Mouse (Mus musculus): ENCODE measurements around the gene Xrcc1. TPM values are rescaled to one million over a fixed set of nuclear protein-coding genes. Genes with fewer than 3 reads are reported as not detected.

Gene Xrcc1
- polyA plus RNA-seq, 1 experiment, result 52.3 TPM

DNA sequence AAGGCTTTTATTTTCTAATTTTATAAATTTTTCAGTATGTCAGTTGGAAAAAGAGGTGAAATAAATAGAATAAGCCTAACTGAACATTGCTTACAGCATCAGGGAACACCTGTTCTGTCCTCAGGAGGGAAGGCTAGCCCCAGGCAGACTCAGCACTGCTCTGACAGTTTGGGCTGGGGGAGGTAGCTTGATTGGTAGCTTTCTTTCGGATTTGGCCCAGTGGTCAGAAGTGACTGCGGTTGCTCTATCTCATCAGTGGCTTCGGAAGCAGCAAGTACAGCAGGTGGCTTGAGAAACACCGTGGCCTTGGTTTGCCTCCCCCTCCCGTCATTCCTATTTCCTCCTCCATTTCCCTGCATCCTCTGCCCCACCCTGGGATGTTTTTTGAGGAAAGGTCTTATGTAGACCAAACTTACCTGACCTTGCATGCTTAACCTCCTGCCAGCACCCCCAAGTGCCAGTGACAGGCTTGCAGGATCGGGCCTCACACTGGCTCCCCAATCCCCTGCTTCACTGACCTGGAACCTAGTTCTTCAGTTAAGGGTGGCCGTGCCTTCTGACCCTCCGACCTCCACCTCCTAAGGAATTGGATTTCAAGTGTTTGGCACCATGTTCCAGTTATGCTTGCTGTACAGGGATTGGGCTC lies 17.2 kb downstream of the Xrcc1 start:
- Histone ChIP-seq H3K27me3 (ENCODE audit: control insufficient read depth, insufficient read depth, low read length) (no peaks in the 10 kb centered on the region), H3K4me1 (ENCODE audit: control insufficient read depth, insufficient read depth, insufficient read length) (peaks cover 9% of the 10 kb centered on the region; the same call in 1 of the 2 replicates), H3K4me3 (ENCODE audit: extremely low read depth, insufficient read depth, insufficient read length) (no peak overlapping the region), H3K27ac (ENCODE audit: insufficient read depth, low read length) (no peak overlapping the region), H3K36me3 (ENCODE audit: control insufficient read depth, insufficient read depth, low read length) (peaks cover 18% of the 10 kb centered on the region)
- no peak for TF ChIP-seq POLR2A (IDR thresholded peaks at IDR 0.05; ENCODE audit: low read depth, low read length)
- TF ChIP-seq CTCF (IDR thresholded peaks at IDR 0.05; ENCODE audit: extremely low read depth, insufficient read depth, insufficient read length, insufficient replicate concordance), result no peak
- no peak for DNase-seq (ENCODE audit: low read depth in 1 of 2, low spot score in 2 of 2)
- 63% methylated on average over 8 of the region's 8 CpGs for WGBS

DNA sequence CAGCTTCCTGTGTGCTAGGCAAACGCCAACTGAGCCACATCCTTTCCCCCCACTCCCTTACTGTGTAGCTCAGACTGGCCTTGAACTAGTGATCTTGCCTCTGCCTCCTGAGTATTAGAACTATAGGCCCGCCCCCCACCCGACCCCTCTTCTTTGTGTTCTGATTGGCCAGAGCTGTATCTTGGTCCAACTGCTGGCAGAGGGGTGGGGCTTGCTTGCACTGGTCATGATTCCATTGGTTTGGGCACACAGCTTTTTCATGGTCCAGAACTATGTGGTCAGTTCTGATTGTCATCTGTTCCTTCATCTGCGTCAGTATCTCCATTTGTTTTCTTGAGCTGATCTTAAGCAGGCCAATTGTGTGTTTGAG lies 17.7 kb downstream of the Xrcc1 start:
- peaks cover 18% of the 10 kb centered on the region for H3K36me3 ChIP-seq (ENCODE audit: control insufficient read depth, insufficient read depth, low read length)
- H3K4me3 ChIP-seq (ENCODE audit: extremely low read depth, insufficient read depth, insufficient read length), result no peak overlapping the region
- DNase-seq (ENCODE audit: low read depth in 1 of 2, low spot score in 2 of 2), result no peak
- no peak overlapping the region for H3K27ac ChIP-seq (ENCODE audit: insufficient read depth, low read length)
- TF ChIP-seq POLR2A (IDR thresholded peaks at IDR 0.05; ENCODE audit: low read depth, low read length) (no peak), CTCF (IDR thresholded peaks at IDR 0.05; ENCODE audit: extremely low read depth, insufficient read depth, insufficient read length, insufficient replicate concordance) (no peak)
- 79% methylated on average over 4 of the region's 4 CpGs for WGBS
- peaks cover 9% of the 10 kb centered on the region; the same call in 1 of the 2 replicates for H3K4me1 ChIP-seq (ENCODE audit: control insufficient read depth, insufficient read depth, insufficient read length)
- H3K27me3 ChIP-seq (ENCODE audit: control insufficient read depth, insufficient read depth, low read length), result no peaks in the 10 kb centered on the region

DNA sequence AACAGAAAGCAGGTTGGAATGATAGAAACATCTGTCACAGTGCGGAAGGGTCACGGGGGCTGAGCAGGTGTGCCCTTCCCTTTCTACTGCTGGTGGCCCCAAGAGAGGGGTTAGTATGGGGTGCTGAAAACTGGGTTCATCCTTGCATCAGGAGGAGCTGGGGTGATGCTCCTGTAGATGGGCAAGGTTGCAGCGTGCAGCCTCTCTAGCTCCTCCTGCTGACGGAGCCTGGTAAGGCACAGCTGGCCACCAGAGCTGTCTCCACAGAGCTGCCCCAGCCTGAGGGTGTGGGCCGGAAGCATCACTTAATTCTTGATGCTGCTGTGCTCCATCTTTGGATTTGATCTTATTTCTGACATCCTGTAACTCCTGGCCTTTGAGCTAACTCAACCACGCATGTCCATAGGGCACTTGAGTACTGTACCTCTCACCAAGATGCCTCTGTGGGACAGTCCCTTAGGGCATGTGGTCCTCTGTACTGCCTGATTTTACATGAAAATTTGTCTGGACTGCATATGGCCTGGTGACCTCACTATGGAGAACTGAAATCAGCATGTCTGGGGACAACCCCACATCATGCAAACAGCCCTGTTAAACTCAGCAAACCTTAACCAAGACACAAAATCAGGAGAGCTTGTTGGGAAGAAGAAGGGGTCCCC lies 18.6 kb downstream of the Xrcc1 start:
- H3K27me3 ChIP-seq (ENCODE audit: control insufficient read depth, insufficient read depth, low read length), result no peaks in the 10 kb centered on the region
- H3K27ac ChIP-seq (ENCODE audit: insufficient read depth, low read length), result peak overlapping the region; percentile 23
- WGBS, result 41% methylated on average over 6 of the region's 6 CpGs
- peaks cover 17% of the 10 kb centered on the region for H3K36me3 ChIP-seq (ENCODE audit: control insufficient read depth, insufficient read depth, low read length)
- H3K4me1 ChIP-seq (ENCODE audit: control insufficient read depth, insufficient read depth, insufficient read length), result peaks cover 9% of the 10 kb centered on the region; the same call in 1 of the 2 replicates
- no peak overlapping the region for H3K4me3 ChIP-seq (ENCODE audit: extremely low read depth, insufficient read depth, insufficient read length)
- TF ChIP-seq CTCF (IDR thresholded peaks at IDR 0.05; ENCODE audit: extremely low read depth, insufficient read depth, insufficient read length, insufficient replicate concordance), result peak; percentile 93
- TF ChIP-seq POLR2A (IDR thresholded peaks at IDR 0.05; ENCODE audit: low read depth, low read length), result no peak
- DNase-seq (ENCODE audit: low read depth in 1 of 2, low spot score in 2 of 2), result peak; percentile 62 to 85

- H3K4me3 ChIP-seq (ENCODE audit: extremely low read depth, insufficient read depth, insufficient read length), result no peak overlapping the region
- no peak for TF ChIP-seq POLR2A (IDR thresholded peaks at IDR 0.05; ENCODE audit: low read depth, low read length)
- TF ChIP-seq CTCF (IDR thresholded peaks at IDR 0.05; ENCODE audit: extremely low read depth, insufficient read depth, insufficient read length, insufficient replicate concordance), result no peak
- WGBS, result 80% methylated on average over 11 of the region's 11 CpGs
- no peak for DNase-seq (ENCODE audit: low read depth in 1 of 2, low spot score in 2 of 2)
- peaks cover 9% of the 10 kb centered on the region; the same call in 1 of the 2 replicates for H3K4me1 ChIP-seq (ENCODE audit: control insufficient read depth, insufficient read depth, insufficient read length)
- H3K27ac ChIP-seq (ENCODE audit: insufficient read depth, low read length), result peak overlapping the region; percentile 16; the same call in 1 of the 2 replicates
- H3K36me3 ChIP-seq (ENCODE audit: control insufficient read depth, insufficient read depth, low read length), result peaks cover 17% of the 10 kb centered on the region
- H3K27me3 ChIP-seq (ENCODE audit: control insufficient read depth, insufficient read depth, low read length), result no peaks in the 10 kb centered on the region
Measured at GRCm38 (mm10) chr7:24565627-24566026, 19.5 kb downstream of the Xrcc1 start.

DNA sequence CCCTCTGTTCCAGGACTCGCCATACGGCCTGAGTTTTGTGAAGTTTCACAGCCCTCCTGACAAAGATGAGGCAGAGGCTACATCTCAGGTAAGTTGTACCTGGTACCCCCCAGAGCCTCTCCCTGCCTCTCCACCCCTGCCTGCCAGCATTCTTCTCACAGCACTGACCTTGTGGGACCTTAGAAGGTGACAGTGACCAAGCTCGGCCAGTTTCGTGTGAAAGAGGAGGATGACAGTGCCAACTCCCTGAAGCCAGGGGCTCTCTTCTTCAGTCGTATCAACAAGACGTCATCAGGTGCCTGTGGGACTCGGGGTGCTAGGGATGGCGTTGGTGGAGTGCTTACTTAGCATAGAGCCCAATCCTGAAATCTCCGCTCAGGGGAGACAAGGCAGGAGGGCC lies 20.1 kb downstream of the Xrcc1 start:
- TF ChIP-seq POLR2A (IDR thresholded peaks at IDR 0.05; ENCODE audit: low read depth, low read length), result no peak
- H3K27me3 ChIP-seq (ENCODE audit: control insufficient read depth, insufficient read depth, low read length), result no peaks in the 10 kb centered on the region
- H3K4me1 ChIP-seq (ENCODE audit: control insufficient read depth, insufficient read depth, insufficient read length), result peaks cover 10% of the 10 kb centered on the region; the same call in 1 of the 2 replicates
- H3K27ac ChIP-seq (ENCODE audit: insufficient read depth, low read length), result no peak overlapping the region
- H3K4me3 ChIP-seq (ENCODE audit: extremely low read depth, insufficient read depth, insufficient read length), result no peak overlapping the region
- DNase-seq (ENCODE audit: low read depth in 1 of 2, low spot score in 2 of 2), result no peak
- 94% methylated on average over 9 of the region's 9 CpGs for WGBS
- peaks cover 17% of the 10 kb centered on the region for H3K36me3 ChIP-seq (ENCODE audit: control insufficient read depth, insufficient read depth, low read length)

DNA sequence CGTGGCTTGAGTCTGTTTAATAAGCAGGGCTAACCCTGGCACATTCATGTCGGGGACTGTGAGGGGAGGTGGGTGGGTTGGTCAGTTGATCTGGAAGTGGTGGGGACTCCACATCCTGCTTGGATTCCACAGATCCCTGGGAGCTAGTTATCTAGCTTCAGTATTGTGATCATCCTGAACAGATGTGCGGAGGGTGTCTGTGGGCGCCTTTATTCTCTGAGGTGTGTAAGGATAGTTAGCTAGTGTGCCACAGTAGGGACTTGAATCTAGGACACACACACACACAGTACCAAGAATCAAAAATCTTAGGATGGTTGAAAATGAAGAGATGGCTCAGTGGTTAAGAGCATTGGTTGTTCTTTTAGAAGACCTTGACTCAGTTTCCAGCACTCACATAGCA lies 22.4 kb downstream of the Xrcc1 start:
- H3K36me3 ChIP-seq (ENCODE audit: control insufficient read depth, insufficient read depth, low read length), result peaks cover 17% of the 10 kb centered on the region
- TF ChIP-seq CTCF (IDR thresholded peaks at IDR 0.05; ENCODE audit: extremely low read depth, insufficient read depth, insufficient read length, insufficient replicate concordance) (no peak), POLR2A (IDR thresholded peaks at IDR 0.05; ENCODE audit: low read depth, low read length) (no peak)
- no peak overlapping the region for H3K27ac ChIP-seq (ENCODE audit: insufficient read depth, low read length)
- peaks cover 9% of the 10 kb centered on the region; the same call in 1 of the 2 replicates for H3K4me1 ChIP-seq (ENCODE audit: control insufficient read depth, insufficient read depth, insufficient read length)
- H3K4me3 ChIP-seq (ENCODE audit: extremely low read depth, insufficient read depth, insufficient read length), result no peak overlapping the region
- WGBS, result 88% methylated on average over 4 of the region's 4 CpGs
- DNase-seq (ENCODE audit: low read depth in 1 of 2, low spot score in 2 of 2), result no peak
- H3K27me3 ChIP-seq (ENCODE audit: control insufficient read depth, insufficient read depth, low read length), result no peaks in the 10 kb centered on the region

GRCm38 (mm10) chr7:24571071-24571470 lies 25.0 kb downstream of the Xrcc1 start:
- H3K4me3 ChIP-seq (ENCODE audit: extremely low read depth, insufficient read depth, insufficient read length), result no peak overlapping the region
- peaks cover 4% of the 10 kb centered on the region; the same call in 1 of the 2 replicates for H3K4me1 ChIP-seq (ENCODE audit: control insufficient read depth, insufficient read depth, insufficient read length)
- WGBS, result 53% methylated on average over 4 of the region's 4 CpGs
- DNase-seq (ENCODE audit: low read depth in 1 of 2, low spot score in 2 of 2), result no peak
- H3K36me3 ChIP-seq (ENCODE audit: control insufficient read depth, insufficient read depth, low read length), result peaks cover 17% of the 10 kb centered on the region
- TF ChIP-seq CTCF (IDR thresholded peaks at IDR 0.05; ENCODE audit: extremely low read depth, insufficient read depth, insufficient read length, insufficient replicate concordance) (no peak), POLR2A (IDR thresholded peaks at IDR 0.05; ENCODE audit: low read depth, low read length) (no peak)
- no peak overlapping the region for H3K27ac ChIP-seq (ENCODE audit: insufficient read depth, low read length)
- H3K27me3 ChIP-seq (ENCODE audit: control insufficient read depth, insufficient read depth, low read length), result no peaks in the 10 kb centered on the region

Data from spleen, adult 2 months (tissue).